Mouse (Mus musculus): ENCODE data around the gene Cyb5r3.

The Cyb5r3 gene

GRCm38 (mm10) chr15:83168875-83169771 lies 3.3 kb downstream of the Cyb5r3 start:
- DNase-seq = no peak

GRCm38 (mm10) chr15:83168311-83168710 lies 4.1 kb downstream of the Cyb5r3 start:
- no peak for DNase-seq

- no peak for DNase-seq
These were observed 4.8 kb downstream of the Cyb5r3 start for GRCm38 (mm10) chr15:83167550-83168065.

- DNase-seq = no peak
These were observed 5.3 kb downstream of the Cyb5r3 start for GRCm38 (mm10) chr15:83167126-83167525.

- DNase-seq = no peak
These were observed 5.8 kb downstream of the Cyb5r3 start for GRCm38 (mm10) chr15:83166642-83167041.

- DNase-seq = no peak
These were observed 6.7 kb downstream of the Cyb5r3 start for GRCm38 (mm10) chr15:83165526-83166315.

GRCm38 (mm10) chr15:83164971-83165471 lies 7.4 kb downstream of the Cyb5r3 start:
- no peak for DNase-seq

- DNase-seq = no peak
These were observed 9.4 kb downstream of the Cyb5r3 start for GRCm38 (mm10) chr15:83162818-83163485.

GRCm38 (mm10) chr15:83162001-83162400 lies 10.4 kb downstream of the Cyb5r3 start:
- DNase-seq = no peak

GRCm38 (mm10) chr15:83161062-83161748 lies 11.2 kb downstream of the Cyb5r3 start:
- DNase-seq = no peak

- no peak for DNase-seq
These were observed 11.8 kb downstream of the Cyb5r3 start for GRCm38 (mm10) chr15:83160561-83160960.

GRCm38 (mm10) chr15:83159823-83160222 lies 12.6 kb downstream of the Cyb5r3 start:
- DNase-seq = no peak

- DNase-seq = no peak
These were observed 13.7 kb downstream of the Cyb5r3 start for GRCm38 (mm10) chr15:83158587-83159160.

- DNase-seq = no peak
These were observed 14.7 kb downstream of the Cyb5r3 start for GRCm38 (mm10) chr15:83157667-83158064.

GRCm38 (mm10) chr15:83156929-83157666 lies 15.3 kb downstream of the Cyb5r3 start:
- peak; percentile 60 for DNase-seq

GRCm38 (mm10) chr15:83155672-83156419 lies 16.5 kb downstream of the Cyb5r3 start:
- DNase-seq = no peak

GRCm38 (mm10) chr15:83154309-83154708 lies 18.1 kb downstream of the Cyb5r3 start:
- DNase-seq = no peak

- DNase-seq = no peak
These were observed 21.7 kb downstream of the Cyb5r3 start for GRCm38 (mm10) chr15:83150694-83151093.

GRCm38 (mm10) chr15:83150073-83150442 lies 22.3 kb downstream of the Cyb5r3 start:
- no peak for DNase-seq

Data from thymus, postnatal 14 days (tissue).